Mouse (Mus musculus) forebrain, postnatal 0 days (tissue): ENCODE data around the gene Fam107b. TPM values are rescaled to one million over a fixed set of nuclear protein-coding genes. Genes with fewer than 3 reads are reported as not detected.

ENCODE experiments used
- ATAC-seq: fragments of 200-750 bp; cut with Nextera tagmentation; 2 replicates; pipeline ENCODE4 v1.8.0; 2017; ENCODE audit warnings: mild to moderate bottlenecking, moderate library complexity
- DNase-seq: peaks from one replicate; pipeline ENCODE4 v3.0.0-alpha.2; 2015
- H3K27ac ChIP-seq: fragments of 300-500 bp; sonication (generic); 2 replicates; pipeline ENCODE4 v1.5.1; 2014; ENCODE audit warnings: low read depth, mild to moderate bottlenecking, antibody characterized with exemption, low read length, moderate library complexity, mixed read lengths
- H3K27me3 ChIP-seq: fragments of 300-500 bp; sonication (generic); 2 replicates; pipeline ENCODE4 v1.6.1; 2014; ENCODE audit warnings: mild to moderate bottlenecking, low read length, mixed read lengths; ENCODE audit not compliant: insufficient read depth
- H3K36me3 ChIP-seq: fragments of 300-500 bp; sonication (generic); 2 replicates; pipeline ENCODE4 v1.6.1; 2014; ENCODE audit warnings: mild to moderate bottlenecking, moderate library complexity; ENCODE audit not compliant: insufficient read depth
- H3K4me1 ChIP-seq: fragments of 300-500 bp; sonication (generic); 2 replicates; pipeline ENCODE4 v1.6.1; 2014; ENCODE audit warnings: antibody characterized with exemption; ENCODE audit not compliant: insufficient read depth
- H3K4me2 ChIP-seq: fragments of 300-500 bp; sonication (generic); 2 replicates; pipeline ENCODE4 v1.6.1; 2014; ENCODE audit warnings: low read depth, mild to moderate bottlenecking, moderate library complexity
- H3K4me3 ChIP-seq: fragments of 300-500 bp; sonication (generic); 2 replicates; pipeline ENCODE4 v1.5.1; 2014; ENCODE audit warnings: low read depth, low read length, mixed read lengths
- H3K9ac ChIP-seq: fragments of 300-500 bp; sonication (generic); 2 replicates; pipeline ENCODE4 v1.6.1; 2014; ENCODE audit warnings: mild to moderate bottlenecking
- H3K9me3 ChIP-seq: fragments of 300-500 bp; sonication (generic); 2 replicates; pipeline ENCODE4 v1.6.1; 2016; ENCODE audit warnings: low read length
- CTCF ChIP-seq: sonication (generic); IDR thresholded peaks from 2 replicates; pipeline ENCODE4 v1.5.1; 2016; ENCODE audit warnings: antibody characterized with exemption, control low read depth, low read depth
- WGBS: fragments of 180-500 bp; shearing (Covaris S2); extraction: QIAGEN DNeasy Blood & Tissue Kit; methylation state at CpG from one replicate; pipeline ENCODE4 v1.1.7; 2014; 5-methylcytosine and 5-hydroxymethylcytosine counted together
- polyA plus RNA-seq: library from polyadenylated mRNA; unstranded; fragments of >200 nt; fragmentation: Nextera tagmentation; extraction: Ambion mirVana; gene quantifications from 2 replicates; pipeline ENCODE4 v1.2.1, GENCODE M21; 2015
- total RNA-seq: library from RNA; depleted of rRNA; stranded (reverse); fragments of >200 nt; gene quantifications from 2 replicates; pipeline ENCODE4 v1.2.3, GENCODE M21; 2014

Gene Fam107b
- total and polyA plus RNA-seq, 2 experiments from 2014 or later: 31.2 to 63.4 TPM

DNA sequence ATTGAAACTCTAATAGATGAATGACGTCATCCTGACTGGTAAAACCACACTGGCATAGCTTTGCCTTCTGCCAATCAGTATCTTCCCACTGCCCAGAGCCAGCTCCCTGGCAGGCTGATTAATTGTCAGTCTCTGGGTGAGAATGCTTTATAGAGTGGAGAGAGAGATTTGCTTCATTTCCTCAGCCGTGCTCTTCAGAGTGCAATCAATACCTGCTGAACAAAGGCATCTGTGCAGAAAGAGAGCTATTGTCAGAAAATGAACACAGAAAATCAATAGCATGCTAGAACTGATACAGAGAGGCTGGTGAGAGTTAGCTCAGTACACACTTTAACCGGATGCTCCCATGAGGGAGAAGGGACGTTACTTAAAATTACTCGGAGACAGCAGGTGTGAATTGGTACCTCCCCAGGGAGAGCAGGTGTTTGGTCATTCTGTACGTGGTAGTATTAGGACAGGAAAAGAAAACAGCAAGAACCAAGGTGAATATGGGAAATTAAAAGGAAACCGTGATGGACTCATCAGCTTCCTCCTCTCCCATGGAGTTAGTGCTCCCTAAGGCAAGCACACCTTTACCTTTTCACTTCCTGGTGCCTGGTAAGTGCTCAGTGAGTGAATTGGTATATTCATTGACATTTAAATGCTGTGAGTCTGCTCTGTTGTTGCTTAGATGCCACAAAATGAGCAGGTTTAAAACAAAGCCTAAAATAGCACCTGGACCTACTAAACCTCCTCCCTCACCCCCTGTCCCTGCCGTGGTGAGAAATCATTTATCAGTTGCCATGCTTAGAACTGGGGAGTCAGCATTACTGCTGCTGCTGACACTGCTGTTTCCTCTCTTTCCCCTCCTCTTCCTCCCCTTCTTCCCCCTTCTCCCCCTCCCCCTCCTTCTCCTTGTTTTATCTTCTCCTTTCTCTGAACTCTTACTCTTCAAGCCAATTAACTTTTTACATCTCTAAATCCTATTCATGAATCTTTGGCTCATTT, 38.9 kb downstream of the Fam107b start:
- TF ChIP-seq CTCF: no peak
- Histone ChIP-seq H3K4me1 (no peaks in the 10 kb centered on the region), H3K36me3 (no peaks in the 10 kb centered on the region), H3K27ac (no peak overlapping the region; the same call in 1 of the 2 replicates), H3K27me3 (no peaks in the 10 kb centered on the region), H3K4me2 (no peak overlapping the region), H3K4me3 (no peak overlapping the region), H3K9ac (no peak overlapping the region), H3K9me3 (no peaks in the 10 kb centered on the region)
- ATAC-seq: peak; percentile 66
- no peak for DNase-seq
- 46% methylated on average over 8 of the region's 8 CpGs for WGBS

DNA sequence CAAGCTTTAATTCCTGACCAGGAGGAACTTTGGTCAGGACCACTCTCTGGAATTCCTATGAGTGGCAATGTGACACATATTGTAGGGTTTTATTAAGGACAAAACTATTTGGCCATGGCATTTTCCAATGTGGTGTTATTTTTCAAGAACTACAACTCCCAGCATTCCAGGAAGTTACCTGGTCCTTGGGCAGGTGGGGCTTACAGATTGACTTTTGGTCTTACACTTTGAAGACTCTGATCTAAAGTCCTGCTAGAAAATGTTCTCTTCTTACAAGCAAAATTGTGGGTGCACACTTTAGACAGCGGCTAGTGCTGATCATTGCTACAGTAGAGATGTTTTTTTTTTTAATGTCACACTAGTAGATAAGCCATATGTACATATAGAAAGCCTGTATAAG, 48.2 kb downstream of the Fam107b start:
- no peak for DNase-seq
- no peak overlapping the region for H3K9ac ChIP-seq

DNA sequence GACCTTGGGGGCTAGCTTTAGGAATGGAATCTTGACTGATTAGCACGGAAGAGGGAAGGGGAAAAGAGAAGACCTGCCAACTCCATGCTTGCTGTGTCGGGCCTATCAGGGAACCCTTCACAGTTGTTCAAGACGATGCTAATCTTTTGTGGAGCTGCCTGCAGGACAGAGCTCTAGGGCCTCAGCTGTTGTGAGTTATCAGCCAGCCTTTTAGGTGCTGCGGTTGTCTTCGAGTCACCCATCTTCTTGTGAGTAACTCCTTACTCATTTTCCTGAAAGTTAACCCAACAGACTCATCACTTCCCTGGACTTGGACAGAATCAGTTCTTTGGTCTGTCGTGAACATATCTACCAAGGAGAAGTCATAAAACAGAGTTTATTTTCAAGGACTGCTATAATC, 51.3 kb downstream of the Fam107b start:
- no peak for TF ChIP-seq CTCF
- Histone ChIP-seq H3K4me1 (no peaks in the 10 kb centered on the region), H3K4me2 (no peak overlapping the region), H3K9me3 (no peaks in the 10 kb centered on the region), H3K36me3 (no peaks in the 10 kb centered on the region), H3K27me3 (no peaks in the 10 kb centered on the region), H3K27ac (no peak overlapping the region), H3K4me3 (no peak overlapping the region), H3K9ac (no peak overlapping the region)
- WGBS: 84% methylated on average over 6 of the region's 6 CpGs
- no peak for ATAC-seq
- no peak for DNase-seq

More for the DNA sequence above, 48.2 kb downstream of the Fam107b start:
- no peak overlapping the region for H3K27ac ChIP-seq
- no peak for TF ChIP-seq CTCF
- WGBS: 100% methylated on average over 1 of the region's 1 CpGs
- no peaks in the 10 kb centered on the region for H3K9me3 ChIP-seq
- no peak overlapping the region for H3K4me2 ChIP-seq
- ATAC-seq: no peak
- H3K27me3 ChIP-seq: no peaks in the 10 kb centered on the region
- H3K36me3 ChIP-seq: no peaks in the 10 kb centered on the region
- no peak overlapping the region for H3K4me3 ChIP-seq
- H3K4me1 ChIP-seq: no peaks in the 10 kb centered on the region

DNA sequence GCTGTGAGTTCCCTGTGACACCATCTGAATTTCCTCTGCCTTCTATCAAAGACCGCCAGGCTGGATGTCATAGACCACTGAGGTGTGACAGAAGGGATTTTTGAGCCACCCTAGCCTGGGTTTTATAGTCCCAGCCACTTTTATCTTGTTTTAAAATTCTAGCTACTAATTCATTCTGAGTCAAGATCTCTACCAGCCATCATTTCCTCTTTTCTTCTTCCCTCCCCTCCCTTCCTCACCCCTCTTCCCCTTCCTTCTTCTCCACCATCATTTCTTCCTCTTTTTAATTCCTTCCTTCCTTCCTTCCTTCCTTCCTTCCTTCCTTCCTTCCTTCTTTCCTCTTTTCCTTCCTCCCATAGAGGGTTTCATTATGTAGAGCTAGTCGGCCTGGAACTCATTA, 51.9 kb downstream of the Fam107b start:
- Histone ChIP-seq H3K4me2 (no peak overlapping the region), H3K27me3 (no peaks in the 10 kb centered on the region), H3K9ac (no peak overlapping the region), H3K4me1 (no peaks in the 10 kb centered on the region), H3K36me3 (no peaks in the 10 kb centered on the region), H3K4me3 (no peak overlapping the region), H3K9me3 (no peaks in the 10 kb centered on the region), H3K27ac (no peak overlapping the region)
- DNase-seq (no peak), ATAC-seq (no peak)
- 91% methylated on average over 2 of the region's 2 CpGs for WGBS
- no peak for TF ChIP-seq CTCF

DNA sequence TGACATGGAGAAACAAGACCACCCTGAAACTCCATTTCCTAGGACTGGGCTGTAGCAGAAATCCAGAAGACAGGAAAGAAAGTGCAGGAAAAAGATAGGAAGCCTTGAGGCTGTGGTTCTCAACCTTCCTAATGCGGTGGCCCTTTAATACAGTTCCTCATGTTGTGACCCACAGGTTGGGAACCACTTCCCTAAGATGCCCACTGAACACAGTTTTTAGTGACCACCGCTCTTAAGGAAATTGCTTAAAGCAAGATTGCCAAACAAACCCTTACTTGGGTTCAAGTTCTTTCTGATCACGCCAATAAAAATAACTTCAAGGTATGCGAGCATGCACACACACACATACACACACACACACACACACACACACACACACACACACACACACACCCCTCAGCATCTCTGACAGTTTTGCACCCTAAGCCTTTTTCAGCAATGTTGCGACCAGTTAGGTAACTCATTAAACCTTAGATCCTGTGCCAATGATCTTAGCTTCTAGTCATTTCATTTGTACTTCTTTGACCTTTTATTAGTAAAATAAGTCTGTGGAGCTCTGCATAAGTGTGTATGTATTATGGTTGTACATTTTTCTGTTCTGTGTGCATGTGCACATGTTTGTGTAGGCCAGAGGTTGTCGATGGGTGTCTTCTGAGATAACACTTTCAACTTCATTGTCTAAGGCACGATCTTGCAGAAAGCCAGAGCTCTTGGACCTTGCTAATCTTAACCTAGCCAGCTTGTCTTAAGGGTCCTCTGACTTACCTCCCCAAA, 53.1 kb downstream of the Fam107b start:
- no peak overlapping the region for H3K4me3 ChIP-seq
- H3K27ac ChIP-seq: no peak overlapping the region
- H3K4me1 ChIP-seq: no peaks in the 10 kb centered on the region
- no peak overlapping the region for H3K9ac ChIP-seq
- no peak for DNase-seq
- no peaks in the 10 kb centered on the region for H3K27me3 ChIP-seq
- no peak overlapping the region for H3K4me2 ChIP-seq
- H3K36me3 ChIP-seq: no peaks in the 10 kb centered on the region
- ATAC-seq: no peak
- WGBS: 96% methylated on average over 7 of the region's 7 CpGs
- no peak for TF ChIP-seq CTCF
- no peaks in the 10 kb centered on the region for H3K9me3 ChIP-seq

DNA sequence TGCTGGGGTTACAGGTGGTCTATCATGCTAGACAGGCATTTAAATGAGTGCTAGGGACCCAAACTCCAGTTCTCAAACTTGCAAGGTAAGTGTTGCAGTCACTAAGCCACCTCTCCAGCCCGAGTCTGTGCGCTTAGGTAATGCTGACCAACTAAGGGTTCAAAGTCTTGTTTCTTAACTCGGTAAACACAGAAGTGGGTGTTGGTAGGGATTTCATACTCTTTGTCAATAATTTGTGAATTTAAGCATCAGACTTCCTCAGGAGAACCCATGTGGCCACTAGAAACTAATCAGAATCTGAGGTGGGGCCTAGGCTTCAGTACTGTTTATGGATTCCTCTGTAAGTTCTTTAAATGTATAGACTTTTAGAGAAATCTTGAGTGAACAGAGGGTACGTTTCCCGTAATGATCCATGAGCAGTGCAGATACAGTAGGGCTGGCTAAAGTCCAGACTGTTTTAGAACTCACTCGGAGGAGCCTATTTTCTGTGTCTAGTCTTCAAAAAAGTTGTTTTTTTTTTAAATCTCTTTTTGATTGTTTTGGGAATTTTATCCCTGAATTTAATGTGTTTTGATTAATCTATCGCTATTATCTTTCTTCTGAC, 53.8 kb downstream of the Fam107b start:
- H3K4me3 ChIP-seq: no peak overlapping the region
- no peak overlapping the region for H3K9ac ChIP-seq
- no peak overlapping the region for H3K27ac ChIP-seq
- H3K9me3 ChIP-seq: no peaks in the 10 kb centered on the region
- no peaks in the 10 kb centered on the region for H3K36me3 ChIP-seq
- DNase-seq (no peak), ATAC-seq (no peak)
- H3K4me1 ChIP-seq: no peaks in the 10 kb centered on the region
- no peak for TF ChIP-seq CTCF
- no peak overlapping the region for H3K4me2 ChIP-seq
- H3K27me3 ChIP-seq: no peaks in the 10 kb centered on the region
- 89% methylated on average over 7 of the region's 7 CpGs for WGBS
